Mouse (Mus musculus): Measurements from ENCODE around the gene Fam184b. TPM values are rescaled to one million over a fixed set of nuclear protein-coding genes. Genes with fewer than 3 reads are reported as not detected.

Fam184b gene
- polyA plus RNA-seq (2015; fragmentation: Nextera tagmentation; extraction: Ambion mirVana) = 4.0 and 5.0 TPM in 2 replicates

DNA sequence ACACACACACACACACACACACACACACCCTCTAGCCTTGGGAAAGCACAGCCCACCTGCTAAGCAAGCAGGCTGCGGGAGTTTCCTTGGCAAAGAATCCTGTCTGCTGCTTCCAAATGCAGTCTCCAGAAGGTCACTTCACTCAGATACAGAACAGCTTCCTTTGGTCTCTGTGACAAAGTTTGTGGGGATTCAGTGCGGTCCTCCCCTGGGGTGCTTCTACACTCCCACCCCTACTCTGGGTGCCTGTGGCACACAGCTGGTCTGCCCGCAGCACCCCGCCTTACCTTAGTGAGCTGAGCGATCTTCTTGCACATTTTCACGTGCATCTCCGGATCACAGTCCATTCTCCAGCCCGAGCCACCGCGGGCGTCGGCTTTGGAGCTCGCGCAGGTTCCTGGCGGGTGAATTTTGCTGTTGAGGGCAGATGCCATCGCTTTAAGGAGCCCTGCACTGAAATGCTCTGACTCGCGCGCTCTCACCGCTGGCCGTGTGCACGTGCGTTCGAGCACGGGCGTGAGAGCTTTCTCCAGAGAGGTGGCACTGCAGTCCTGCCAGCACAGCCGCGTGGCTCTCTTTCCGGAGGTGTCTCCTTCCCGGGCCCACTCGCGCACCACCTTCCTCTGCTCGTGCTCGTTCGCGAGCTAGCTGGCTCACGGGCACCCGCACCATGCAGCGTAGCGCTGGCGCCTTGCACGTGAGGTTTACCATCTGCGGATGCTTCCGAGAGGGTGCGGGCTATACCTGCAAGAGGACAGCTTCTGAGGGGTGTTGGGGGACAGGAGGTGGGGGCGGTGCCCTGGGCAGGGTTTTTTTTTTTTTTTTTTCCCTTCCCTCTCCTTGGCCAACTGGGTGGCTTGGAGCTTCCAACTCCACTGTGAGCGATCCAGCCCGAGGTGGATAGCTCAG is at the start of gene Fam184b:
Gene Fam184b, minus strand, starts transcription at position 809 of the 909 bp plus-strand sequence.
- WGBS = under 1% methylated on average over 48 of the region's 48 CpGs
- H3K4me2 ChIP-seq (ENCODE audit: low read length) = peak within 1 kb of the TSS; percentile 98
- peak within 1 kb of the TSS; percentile 74 for H3K4me3 ChIP-seq (replicated peaks; ENCODE audit: low read length)
- peak within 1 kb of the TSS; percentile 53 for H3K27ac ChIP-seq (ENCODE audit: low read length)
- peak within 1 kb of the TSS; percentile 76 for H3K9ac ChIP-seq (replicated peaks; ENCODE audit: low read depth, low read length)
- no peaks in the 10 kb centered on the region for H3K9me3 ChIP-seq (ENCODE audit: control insufficient read depth, low read length)
- H3K27me3 ChIP-seq (replicated peaks; ENCODE audit: control insufficient read depth, insufficient read depth, low read length) = no peaks in the 10 kb centered on the region
- H3K36me3 ChIP-seq (ENCODE audit: control insufficient read depth, insufficient read depth) = no peaks in the 10 kb centered on the region
- H3K4me1 ChIP-seq (replicated peaks; ENCODE audit: control insufficient read depth, insufficient read depth, low read length) = peaks cover 10% of the 10 kb centered on the region
- ATAC-seq = peak; percentile 97

- 90% methylated on average over 4 of the region's 4 CpGs for WGBS
- Histone ChIP-seq H3K9ac (replicated peaks; ENCODE audit: low read depth, low read length) (no peak overlapping the region), H3K36me3 (ENCODE audit: control insufficient read depth, insufficient read depth) (no peaks in the 10 kb centered on the region), H3K4me3 (replicated peaks; ENCODE audit: low read length) (no peak overlapping the region), H3K9me3 (ENCODE audit: control insufficient read depth, low read length) (no peaks in the 10 kb centered on the region), H3K4me2 (ENCODE audit: low read length) (no peak overlapping the region), H3K27ac (ENCODE audit: low read length) (no peak overlapping the region), H3K27me3 (replicated peaks; ENCODE audit: control insufficient read depth, insufficient read depth, low read length) (no peaks in the 10 kb centered on the region), H3K4me1 (replicated peaks; ENCODE audit: control insufficient read depth, insufficient read depth, low read length) (no peaks in the 10 kb centered on the region)
- ATAC-seq = no peak
Observed at GRCm38 (mm10) chr5:45689152-45689551, 49.7 kb upstream of the Fam184b start.

DNA sequence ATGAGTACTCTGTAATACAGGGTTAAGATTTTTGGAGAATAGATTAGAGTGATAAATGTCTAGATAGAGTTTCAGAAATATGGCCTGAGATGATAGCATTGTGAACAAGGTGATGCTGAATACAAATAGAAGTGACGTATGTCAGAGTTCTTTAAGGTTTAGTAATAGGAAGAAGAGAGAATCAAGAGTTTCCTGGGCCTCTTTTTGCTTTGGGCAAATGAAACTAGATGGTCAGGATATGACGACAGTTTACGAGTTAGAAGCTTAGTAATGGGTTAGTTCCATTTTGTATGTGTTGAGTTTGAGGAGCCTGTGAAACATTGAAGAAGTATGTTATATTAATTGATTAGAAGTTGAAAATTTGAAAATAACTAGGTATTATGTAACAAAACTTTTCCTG is 46.8 kb upstream of the Fam184b start:
- no peak for ATAC-seq
- H3K9me3 ChIP-seq (ENCODE audit: control insufficient read depth, low read length) = no peaks in the 10 kb centered on the region

GRCm38 (mm10) chr5:45685243-45685642 is 45.8 kb upstream of the Fam184b start:
- no peak overlapping the region for H3K4me2 ChIP-seq (ENCODE audit: low read length)
- no peak overlapping the region for H3K4me3 ChIP-seq (replicated peaks; ENCODE audit: low read length)

More for the DNA sequence above, 46.8 kb upstream of the Fam184b start:
- 94% methylated on average over 3 of the region's 3 CpGs for WGBS
- no peaks in the 10 kb centered on the region for H3K36me3 ChIP-seq (ENCODE audit: control insufficient read depth, insufficient read depth)
- no peaks in the 10 kb centered on the region for H3K4me1 ChIP-seq (replicated peaks; ENCODE audit: control insufficient read depth, insufficient read depth, low read length)
- no peak overlapping the region for H3K4me2 ChIP-seq (ENCODE audit: low read length)
- H3K9ac ChIP-seq (replicated peaks; ENCODE audit: low read depth, low read length) = no peak overlapping the region
- H3K4me3 ChIP-seq (replicated peaks; ENCODE audit: low read length) = no peak overlapping the region
- H3K27me3 ChIP-seq (replicated peaks; ENCODE audit: control insufficient read depth, insufficient read depth, low read length) = no peaks in the 10 kb centered on the region
- H3K27ac ChIP-seq (ENCODE audit: low read length) = no peak overlapping the region

DNA sequence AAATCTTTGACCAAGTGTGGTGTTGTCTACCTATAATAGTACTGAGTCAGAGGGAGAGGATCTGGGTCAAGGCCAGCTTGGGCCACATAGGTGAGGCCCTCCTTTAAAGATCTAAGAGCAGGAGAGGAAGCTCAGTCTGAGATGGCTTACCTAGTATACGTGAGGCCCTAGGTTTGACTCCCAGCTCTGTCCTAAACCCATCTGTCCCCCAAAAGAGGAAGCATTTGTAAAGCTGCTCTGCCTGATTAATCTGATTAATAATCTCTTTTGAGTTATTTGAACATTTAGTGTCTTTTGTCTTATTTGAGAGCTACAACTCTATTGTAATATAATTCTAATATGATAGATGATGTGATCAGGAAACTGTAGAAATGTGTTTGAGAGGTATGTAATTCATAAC is 44.0 kb upstream of the Fam184b start:
- ATAC-seq = no peak
- 97% methylated on average over 1 of the region's 1 CpGs for WGBS

More at GRCm38 (mm10) chr5:45685243-45685642, 45.8 kb upstream of the Fam184b start:
- Histone ChIP-seq H3K36me3 (ENCODE audit: control insufficient read depth, insufficient read depth) (no peaks in the 10 kb centered on the region), H3K9me3 (ENCODE audit: control insufficient read depth, low read length) (no peaks in the 10 kb centered on the region), H3K27ac (ENCODE audit: low read length) (no peak overlapping the region), H3K9ac (replicated peaks; ENCODE audit: low read depth, low read length) (no peak overlapping the region), H3K27me3 (replicated peaks; ENCODE audit: control insufficient read depth, insufficient read depth, low read length) (no peaks in the 10 kb centered on the region), H3K4me1 (replicated peaks; ENCODE audit: control insufficient read depth, insufficient read depth, low read length) (no peaks in the 10 kb centered on the region)
- no peak for ATAC-seq
- 98% methylated on average over 2 of the region's 2 CpGs for WGBS

GRCm38 (mm10) chr5:45679955-45680354 is 40.5 kb upstream of the Fam184b start:
- Histone ChIP-seq H3K4me3 (replicated peaks; ENCODE audit: low read length) (no peak overlapping the region), H3K36me3 (ENCODE audit: control insufficient read depth, insufficient read depth) (no peaks in the 10 kb centered on the region; the same call in 1 of the 2 replicates), H3K27me3 (replicated peaks; ENCODE audit: control insufficient read depth, insufficient read depth, low read length) (no peaks in the 10 kb centered on the region), H3K27ac (ENCODE audit: low read length) (no peak overlapping the region), H3K4me1 (replicated peaks; ENCODE audit: control insufficient read depth, insufficient read depth, low read length) (no peaks in the 10 kb centered on the region), H3K9me3 (ENCODE audit: control insufficient read depth, low read length) (no peaks in the 10 kb centered on the region), H3K9ac (replicated peaks; ENCODE audit: low read depth, low read length) (no peak overlapping the region), H3K4me2 (ENCODE audit: low read length) (no peak overlapping the region)
- ATAC-seq = no peak

More for the DNA sequence above, 44.0 kb upstream of the Fam184b start:
- no peaks in the 10 kb centered on the region for H3K27me3 ChIP-seq (replicated peaks; ENCODE audit: control insufficient read depth, insufficient read depth, low read length)
- H3K9ac ChIP-seq (replicated peaks; ENCODE audit: low read depth, low read length) = no peak overlapping the region
- no peak overlapping the region for H3K27ac ChIP-seq (ENCODE audit: low read length)
- no peak overlapping the region for H3K4me3 ChIP-seq (replicated peaks; ENCODE audit: low read length)
- no peaks in the 10 kb centered on the region for H3K36me3 ChIP-seq (ENCODE audit: control insufficient read depth, insufficient read depth)
- no peak overlapping the region for H3K4me2 ChIP-seq (ENCODE audit: low read length)
- H3K4me1 ChIP-seq (replicated peaks; ENCODE audit: control insufficient read depth, insufficient read depth, low read length) = no peaks in the 10 kb centered on the region
- H3K9me3 ChIP-seq (ENCODE audit: control insufficient read depth, low read length) = no peaks in the 10 kb centered on the region

- 92% methylated on average over 4 of the region's 4 CpGs for WGBS
- no peak for ATAC-seq
Observed at GRCm38 (mm10) chr5:45677639-45678038, 38.2 kb upstream of the Fam184b start.

GRCm38 (mm10) chr5:45675032-45675431 is 35.6 kb upstream of the Fam184b start:
- no peaks in the 10 kb centered on the region for H3K9me3 ChIP-seq (ENCODE audit: control insufficient read depth, low read length)
- WGBS = 96% methylated on average over 1 of the region's 1 CpGs
- no peak overlapping the region for H3K4me3 ChIP-seq (replicated peaks; ENCODE audit: low read length)
- H3K27me3 ChIP-seq (replicated peaks; ENCODE audit: control insufficient read depth, insufficient read depth, low read length) = no peaks in the 10 kb centered on the region
- no peak for ATAC-seq
- no peak overlapping the region for H3K4me2 ChIP-seq (ENCODE audit: low read length)
- H3K9ac ChIP-seq (replicated peaks; ENCODE audit: low read depth, low read length) = no peak overlapping the region
- H3K36me3 ChIP-seq (ENCODE audit: control insufficient read depth, insufficient read depth) = no peaks in the 10 kb centered on the region; the same call in 1 of the 2 replicates
- no peak overlapping the region for H3K27ac ChIP-seq (ENCODE audit: low read length)
- peaks cover 4% of the 10 kb centered on the region for H3K4me1 ChIP-seq (replicated peaks; ENCODE audit: control insufficient read depth, insufficient read depth, low read length)

More at GRCm38 (mm10) chr5:45677639-45678038, 38.2 kb upstream of the Fam184b start:
- no peak overlapping the region for H3K27ac ChIP-seq (ENCODE audit: low read length)
- no peak overlapping the region for H3K9ac ChIP-seq (replicated peaks; ENCODE audit: low read depth, low read length)
- no peak overlapping the region for H3K4me3 ChIP-seq (replicated peaks; ENCODE audit: low read length)
- no peaks in the 10 kb centered on the region; the same call in 1 of the 2 replicates for H3K36me3 ChIP-seq (ENCODE audit: control insufficient read depth, insufficient read depth)
- H3K9me3 ChIP-seq (ENCODE audit: control insufficient read depth, low read length) = no peaks in the 10 kb centered on the region
- no peak overlapping the region for H3K4me2 ChIP-seq (ENCODE audit: low read length)
- no peaks in the 10 kb centered on the region for H3K4me1 ChIP-seq (replicated peaks; ENCODE audit: control insufficient read depth, insufficient read depth, low read length)
- H3K27me3 ChIP-seq (replicated peaks; ENCODE audit: control insufficient read depth, insufficient read depth, low read length) = no peaks in the 10 kb centered on the region

DNA sequence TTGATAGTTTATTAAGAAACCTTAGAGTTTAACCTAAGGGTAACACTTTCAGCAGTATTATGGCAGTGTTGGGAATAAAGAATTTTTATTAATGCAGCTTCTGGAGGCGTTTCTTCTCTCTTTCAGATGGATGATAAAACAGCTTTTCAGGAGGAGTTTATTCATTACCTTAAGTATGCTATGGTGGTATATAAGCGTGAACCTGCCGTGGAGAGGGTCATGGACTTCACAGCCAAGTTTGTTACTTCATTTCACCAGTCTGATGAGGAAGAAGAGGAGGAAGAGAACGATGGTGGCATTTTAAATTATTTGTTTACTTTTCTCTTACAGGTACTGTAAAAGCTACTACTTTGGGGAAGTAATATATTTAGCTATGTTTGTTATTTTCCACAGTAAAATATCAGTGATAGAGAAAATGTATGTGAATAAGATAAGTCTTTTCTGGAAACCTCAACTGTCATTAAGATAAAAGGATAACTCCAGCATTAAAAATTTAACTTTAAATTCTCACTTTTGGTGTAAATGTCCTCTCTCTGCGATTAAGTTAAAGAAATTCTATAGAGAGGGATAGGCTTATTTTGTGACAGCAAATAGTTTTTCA is 31.6 kb upstream of the Fam184b start:
- H3K4me3 ChIP-seq (replicated peaks; ENCODE audit: low read length) = no peak overlapping the region
- no peak overlapping the region for H3K9ac ChIP-seq (replicated peaks; ENCODE audit: low read depth, low read length)
- no peak for ATAC-seq
- no peaks in the 10 kb centered on the region for H3K9me3 ChIP-seq (ENCODE audit: control insufficient read depth, low read length)
- peak overlapping the region; percentile 38 for H3K4me2 ChIP-seq (ENCODE audit: low read length)
- H3K27me3 ChIP-seq (replicated peaks; ENCODE audit: control insufficient read depth, insufficient read depth, low read length) = no peaks in the 10 kb centered on the region
- WGBS = 55% methylated on average over 5 of the region's 5 CpGs
- H3K36me3 ChIP-seq (ENCODE audit: control insufficient read depth, insufficient read depth) = no peaks in the 10 kb centered on the region; the same call in 1 of the 2 replicates
- H3K27ac ChIP-seq (ENCODE audit: low read length) = no peak overlapping the region
- peaks cover 9% of the 10 kb centered on the region for H3K4me1 ChIP-seq (replicated peaks; ENCODE audit: control insufficient read depth, insufficient read depth, low read length)
